Mouse (Mus musculus) embryonic stem cell, embryonic (primary cell): ENCODE measurements around the gene Lgr6.

Source experiments
- CTCF ChIA-PET, 4 experiments: fragments of 300-600 bp in 2 of 4; fragments of 350-600 bp in 2 of 4; sonication (Branson Sonifier 250); formaldehyde crosslinking; loops; one replicate each; lab custom pipeline; 2022; ENCODE audit warnings: inconsistent platforms in 2 of 4; lab: Charles Lee
- POLR2A ChIA-PET, 4 experiments: fragments of 300-600 bp in 2 of 4; fragments of 350-600 bp in 2 of 4; sonication (Branson Sonifier 250); formaldehyde crosslinking; loops; one replicate each; lab custom pipeline; 2022; ENCODE audit warnings: antibody characterized with exemption in 4 of 4, inconsistent platforms in 1 of 4; lab: Charles Lee

Gene Lgr6

DNA sequence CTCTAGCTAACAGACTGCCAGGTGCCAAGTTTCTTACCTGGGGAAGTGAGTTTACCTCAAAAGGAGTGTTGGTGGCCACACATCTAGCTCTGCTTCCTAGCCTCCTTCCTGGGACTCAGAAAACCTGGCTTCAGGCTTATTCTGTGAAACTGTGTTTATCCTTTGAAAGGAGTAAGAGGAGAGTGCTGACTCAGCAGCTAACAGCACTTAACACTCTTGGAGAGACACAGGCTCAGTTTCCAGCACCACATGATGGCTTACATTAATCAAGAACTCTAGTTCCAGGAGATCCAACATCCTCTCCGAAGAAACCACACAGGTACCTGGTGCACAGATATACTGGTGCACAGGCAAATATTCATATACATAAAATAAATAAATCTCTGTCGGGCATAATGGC, 162.2 kb downstream of the Lgr6 start:
- POLR2A ChIA-PET = interaction anchor here in 1 of 4 experiments (1.6 kb wide), 1 partner anchor 13 kb away, joined by 7 read pairs; the partner anchor contains the start of gene Ppp1r12b

GRCm38 (mm10) chr1:134940863-134941262, 164.2 kb downstream of the Lgr6 start:
- CTCF ChIA-PET = interaction anchor here in 2 of 4 experiments (0.8 to 1.9 kb wide), 3 partner anchors 14 to 172 kb away, joined by 3 to 7 read pairs (median 4); partner anchors contain the start of gene Ube2t (in 1 of the 2)

More for the DNA sequence above, 162.2 kb downstream of the Lgr6 start:
- CTCF ChIA-PET = interaction anchor here in 1 of 4 experiments (1.2 kb wide), 1 partner anchor 269 kb away, joined by 3 read pairs; no protein-coding TSS in a partner anchor

DNA sequence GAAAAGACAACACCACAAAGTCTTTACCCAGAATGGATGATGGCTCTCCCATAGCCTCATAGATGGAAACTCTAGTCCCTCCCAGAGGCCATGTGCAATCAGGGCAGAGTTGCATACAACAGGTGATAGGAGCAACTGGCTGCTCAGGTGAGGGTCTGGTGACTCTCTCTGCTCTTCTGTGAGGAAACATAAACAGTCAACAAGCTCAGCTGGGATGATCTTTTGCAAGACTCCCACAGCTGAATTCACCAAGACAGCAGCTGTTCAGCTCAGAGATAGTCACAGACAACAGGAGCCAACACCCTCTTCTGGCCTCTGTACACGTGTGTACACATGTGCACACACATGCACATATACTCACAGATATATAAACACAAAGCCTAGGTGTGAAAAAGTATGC, 166.8 kb downstream of the Lgr6 start:
- POLR2A ChIA-PET = interaction anchor here in 3 of 4 experiments (1.4 to 3.5 kb wide), 4 partner anchors 9 to 24 kb away, joined by 3 to 15 read pairs (median 9); partner anchors contain the start of genes Ube2t (in 2 of the 3) and Ppp1r12b (in 1 of the 3)

More at GRCm38 (mm10) chr1:134940863-134941262, 164.2 kb downstream of the Lgr6 start:
- POLR2A ChIA-PET = interaction anchor here in 3 of 4 experiments (0.6 to 2.3 kb wide), 7 partner anchors 11 to 725 kb away, joined by 3 to 14 read pairs (median 11); partner anchors contain the start of genes Ppp1r12b (in 2 of the 3) and Ube2t (in 2 of the 3)

GRCm38 (mm10) chr1:134936335-134936734, 168.7 kb downstream of the Lgr6 start:
- CTCF ChIA-PET = interaction anchor here in 3 of 4 experiments (0.5 to 0.8 kb wide), 3 partner anchors 10 to 25 kb away, joined by 4 to 5 read pairs (median 4); no protein-coding TSS in a partner anchor
- POLR2A ChIA-PET = interaction anchor here in 3 of 4 experiments (0.6 to 3.5 kb wide), 10 partner anchors 11 to 485 kb away, joined by 3 to 15 read pairs (median 5); partner anchors contain the start of genes Ppp1r12b (in 2 of the 3) and Ube2t (in 2 of the 3)

More for the DNA sequence above, 166.8 kb downstream of the Lgr6 start:
- CTCF ChIA-PET = no interaction called here
